Mouse (Mus musculus) urinary bladder, adult 2 months (tissue): ENCODE data around the gene Tuba8. TPM values are rescaled to one million over a fixed set of nuclear protein-coding genes. Genes with fewer than 3 reads are reported as not detected.

Experiments used
- DNase-seq: peaks from one replicate; pipeline ENCODE4 v3.0.0; 2022; ENCODE audit warnings: low spot score
- polyA plus RNA-seq: library from polyadenylated mRNA; depleted of rRNA; stranded (reverse); fragments of >200 nt; gene quantifications from 2 replicates; pipeline ENCODE4 v1.2.3, GENCODE M21; 2012

The Tuba8 gene
- polyA plus RNA-seq, 1 experiment = 2.7 TPM

DNA sequence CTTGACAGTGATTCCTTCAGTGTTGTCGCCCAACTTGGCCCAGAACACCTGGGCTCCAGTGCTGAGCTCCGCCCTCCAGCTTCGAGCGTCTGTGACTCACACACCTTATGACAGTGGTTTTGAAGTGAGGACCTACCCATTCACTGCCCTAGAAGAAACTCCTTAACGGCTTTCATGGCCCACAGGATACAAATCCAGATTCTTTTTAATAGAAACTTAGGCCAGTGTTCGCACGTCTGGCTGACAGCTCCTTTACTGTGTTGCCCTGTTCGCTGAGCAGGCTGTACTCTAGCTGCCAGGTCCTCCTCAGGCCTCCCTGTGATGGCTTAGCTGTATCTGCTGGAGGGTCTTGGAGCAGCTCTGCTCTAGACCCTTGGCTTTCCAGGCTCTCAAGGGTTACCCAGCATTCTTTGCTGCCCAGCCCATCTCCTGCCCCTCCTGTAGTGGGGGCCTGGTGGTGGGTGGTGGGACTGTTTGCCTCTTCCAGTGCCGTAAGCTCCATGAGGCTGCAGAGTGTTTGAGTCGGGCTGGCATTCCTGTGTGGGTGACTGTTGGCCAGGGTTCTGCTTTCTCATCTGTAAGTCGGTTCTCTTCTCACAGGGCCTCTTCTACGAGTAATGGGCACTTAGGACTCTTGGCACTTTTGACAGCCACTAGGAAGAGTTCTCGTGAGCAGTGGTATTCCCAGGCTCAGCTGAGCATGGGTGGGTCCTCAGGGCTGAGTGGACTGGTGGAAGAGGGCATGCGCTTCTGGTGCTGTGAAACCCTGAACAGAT lies 15.4 kb upstream of the Tuba8 start:
- no peak for DNase-seq

DNA sequence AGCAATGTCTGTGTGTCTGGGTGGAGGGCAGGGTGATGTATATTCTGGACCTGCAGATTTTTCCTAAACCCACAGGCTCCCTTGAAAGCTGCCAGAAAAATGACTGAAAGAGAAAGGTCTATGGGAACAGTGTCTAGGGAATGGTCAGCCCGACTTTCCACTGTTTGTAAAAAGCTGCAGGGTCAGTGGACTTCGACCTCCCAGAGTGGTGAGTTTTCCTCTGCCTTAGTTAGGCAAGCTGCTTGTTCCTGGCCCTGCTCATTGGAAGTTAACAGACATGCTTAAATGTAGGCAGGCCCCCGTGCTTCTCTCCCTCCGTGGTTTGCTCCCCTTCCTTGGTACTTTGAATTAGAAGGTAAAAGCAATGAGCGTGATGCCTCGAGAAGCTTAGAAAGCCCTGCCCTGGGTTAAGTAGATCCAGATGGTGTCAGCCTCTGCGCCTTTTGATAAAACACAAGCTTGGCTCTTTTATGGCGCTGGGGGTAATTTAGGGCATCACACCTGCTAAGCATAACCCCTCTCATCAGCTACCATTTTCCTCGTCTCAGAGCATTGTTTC lies 12.6 kb upstream of the Tuba8 start:
- DNase-seq = no peak

DNA sequence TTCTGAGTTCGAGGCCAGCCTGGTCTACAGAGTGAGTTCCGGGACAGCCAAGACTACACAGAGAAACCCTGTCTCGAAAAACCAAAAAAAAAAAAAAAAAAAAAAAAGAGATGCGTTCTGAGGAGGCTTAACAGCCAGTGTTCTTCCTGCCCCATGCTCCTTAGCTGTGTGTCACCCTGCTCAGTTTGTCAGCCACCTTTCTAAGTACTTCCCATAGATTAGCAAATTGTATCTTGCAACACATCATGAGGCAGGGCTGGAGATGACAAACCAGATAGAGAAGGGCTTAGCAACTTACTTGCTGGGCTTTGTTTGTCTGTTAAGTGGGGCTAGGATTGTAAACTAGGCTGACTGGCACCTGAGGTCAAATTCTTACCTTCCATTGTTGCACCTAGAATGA lies 10.0 kb upstream of the Tuba8 start:
- DNase-seq = no peak

DNA sequence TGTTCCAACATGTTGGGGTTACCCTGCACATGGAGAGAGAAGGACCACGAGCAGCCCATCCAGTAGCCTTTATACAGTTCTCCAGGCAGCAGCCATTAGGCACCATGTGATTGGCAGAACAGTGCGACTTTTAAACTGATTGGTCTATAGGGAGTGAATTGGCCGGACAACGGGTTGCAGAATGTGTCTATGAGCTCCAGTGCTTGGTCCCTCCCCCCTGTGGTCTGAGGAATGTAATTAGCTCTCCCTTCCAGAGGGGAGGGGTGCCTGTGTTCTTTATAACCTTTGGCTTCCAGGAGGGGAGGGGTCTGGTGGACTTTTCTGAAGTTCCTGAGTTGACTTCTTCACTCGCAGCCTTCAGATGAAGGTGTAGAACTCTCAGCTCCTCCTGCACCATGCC lies 8.5 kb upstream of the Tuba8 start:
- DNase-seq = no peak

DNA sequence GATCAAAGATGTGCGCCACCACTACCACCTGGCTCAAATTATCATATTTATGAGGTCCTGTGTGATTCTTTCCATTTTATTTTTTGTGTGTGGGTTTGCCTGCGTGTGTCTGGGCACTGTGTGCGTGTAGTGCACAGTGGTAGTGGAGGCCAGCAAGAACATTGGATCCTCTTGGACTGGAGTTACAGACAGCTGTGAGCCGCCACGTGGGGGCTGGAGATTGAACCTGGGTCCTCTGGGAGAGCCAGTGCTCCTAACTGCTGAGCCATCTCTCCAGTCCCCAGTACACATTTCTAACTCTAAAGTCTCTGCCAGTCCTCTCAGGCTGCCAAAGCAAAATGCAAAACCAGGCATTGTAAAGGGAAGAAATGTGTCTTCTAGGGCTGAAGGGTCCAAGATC lies 4.0 kb upstream of the Tuba8 start:
- DNase-seq = no peak

DNA sequence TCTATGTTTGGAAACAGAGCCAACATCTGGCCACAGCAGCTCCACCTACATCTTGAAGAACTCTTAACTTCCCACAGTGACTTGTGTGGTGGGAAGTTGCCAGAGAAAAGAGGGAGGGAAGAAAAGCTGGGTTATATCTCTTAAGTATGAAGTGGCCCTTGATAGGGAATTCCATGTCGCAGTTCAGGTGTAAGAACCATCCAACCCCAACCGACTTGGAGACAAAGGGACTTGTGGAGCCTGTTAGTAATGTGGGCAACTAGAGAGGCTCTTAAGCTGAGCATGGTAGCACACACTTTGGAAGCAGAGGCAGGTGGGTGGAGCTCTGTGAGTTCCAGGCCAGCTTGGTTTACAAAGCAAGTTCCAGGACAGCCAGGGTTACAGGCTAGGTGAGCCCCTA lies 912 bp upstream of the Tuba8 start:
- DNase-seq = no peak

DNA sequence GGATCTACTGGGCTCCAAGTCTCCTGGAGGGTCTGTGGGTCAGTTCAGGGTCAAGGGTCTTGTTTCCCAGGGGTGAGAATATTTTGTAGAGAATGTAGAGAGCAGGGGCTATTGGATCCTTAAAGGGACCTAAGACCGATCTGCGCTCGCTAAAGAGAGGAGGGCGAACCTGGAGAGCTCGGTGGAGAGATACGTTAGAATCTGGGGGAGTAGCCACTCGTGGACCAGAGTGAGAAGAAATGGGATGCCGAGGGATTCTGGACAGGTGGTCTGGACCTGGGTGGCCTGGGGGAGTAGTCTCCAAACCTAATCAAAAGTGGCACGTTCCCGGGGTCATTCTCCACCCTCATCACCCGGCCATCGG lies 412 bp downstream of the Tuba8 start:
- no peak for DNase-seq

DNA sequence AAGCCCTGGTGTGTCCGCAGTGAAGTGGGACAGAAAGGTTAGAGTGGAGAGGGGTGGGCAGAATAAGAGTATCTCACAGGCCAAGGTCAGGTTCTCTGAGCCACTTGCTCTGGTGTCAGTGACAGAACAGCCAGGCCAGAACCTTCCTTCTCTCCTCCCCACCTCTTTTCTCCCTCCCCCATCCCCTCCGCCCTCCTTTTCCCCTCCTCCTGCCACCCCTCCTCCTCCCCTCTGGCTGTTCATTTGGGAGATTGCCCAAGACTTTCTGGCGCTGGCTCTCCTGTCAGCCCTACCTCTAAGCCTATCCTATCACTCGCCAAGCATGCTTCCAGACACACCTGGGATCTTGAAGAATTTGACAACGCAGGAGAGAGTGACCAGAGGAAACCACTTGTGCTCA lies 1.2 kb downstream of the Tuba8 start:
- no peak for DNase-seq

DNA sequence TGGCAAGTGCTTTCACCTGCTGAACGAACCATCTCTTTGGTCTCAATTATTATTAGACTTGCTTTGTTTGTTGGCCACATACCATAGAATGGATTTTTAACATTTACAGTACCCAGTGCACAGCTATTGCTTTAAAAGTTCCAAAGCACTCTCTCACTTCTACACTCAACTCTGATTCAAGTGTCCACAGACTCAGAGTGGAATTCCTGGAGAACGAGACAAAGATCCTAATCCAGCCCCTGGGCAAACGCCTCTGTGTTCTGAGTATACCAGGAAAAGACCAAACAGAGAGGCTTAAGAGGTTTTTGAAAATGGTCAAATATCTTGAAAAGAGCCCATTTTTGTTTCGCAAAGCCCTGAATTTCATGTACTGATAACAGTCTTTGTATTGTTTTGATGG lies 2.5 kb downstream of the Tuba8 start:
- DNase-seq = no peak

DNA sequence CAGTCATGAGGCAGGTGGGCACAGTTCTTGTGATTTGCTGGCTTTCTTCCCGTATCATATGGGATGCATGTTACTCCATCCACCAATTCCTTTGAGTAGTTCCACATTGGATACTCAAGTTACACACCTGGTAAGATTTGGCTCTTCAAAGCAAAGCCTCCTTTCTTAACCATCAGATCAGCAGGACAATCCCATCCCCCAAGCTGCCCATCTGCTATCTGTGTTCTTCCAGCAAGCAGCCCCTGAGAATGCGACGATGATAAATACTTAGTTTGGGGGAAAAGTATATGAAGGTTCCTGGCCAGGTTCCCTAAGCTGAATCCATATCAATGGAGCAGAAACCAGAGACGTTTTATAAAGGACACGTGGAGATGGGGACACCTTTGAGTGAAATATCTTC lies 3.7 kb downstream of the Tuba8 start:
- no peak for DNase-seq

DNA sequence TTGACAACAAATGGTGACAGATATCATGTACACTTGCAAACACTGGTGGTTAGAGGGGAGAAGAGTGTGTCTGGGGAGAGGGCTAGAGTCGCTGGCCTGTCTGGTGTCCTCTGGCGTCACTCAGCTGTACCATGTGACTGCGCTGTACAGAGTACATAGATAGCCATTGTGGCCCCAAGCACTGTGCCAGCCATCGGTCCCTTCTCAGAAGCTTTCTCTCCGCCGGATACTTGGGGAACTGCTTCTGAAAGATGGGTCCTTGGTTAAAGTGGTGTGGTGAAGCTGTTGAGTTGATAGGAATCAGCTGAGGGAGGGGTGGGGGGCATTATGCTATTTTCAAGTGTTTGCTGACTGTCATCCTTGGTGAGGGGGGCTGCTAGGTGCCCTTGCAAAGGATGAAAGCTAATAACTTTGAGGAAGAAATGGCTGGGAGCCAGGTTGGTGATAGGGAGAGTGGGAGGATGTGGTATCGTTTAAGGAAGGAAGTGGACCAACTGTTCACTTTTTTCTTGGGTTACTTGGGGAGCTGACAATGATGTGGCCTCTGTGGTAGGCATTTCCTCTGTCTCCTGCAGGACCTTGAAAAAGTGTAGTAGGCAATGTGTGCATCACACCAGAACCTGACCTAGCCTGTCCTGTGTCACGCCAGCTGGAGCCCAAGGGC lies 4.3 kb downstream of the Tuba8 start:
- no peak for DNase-seq

DNA sequence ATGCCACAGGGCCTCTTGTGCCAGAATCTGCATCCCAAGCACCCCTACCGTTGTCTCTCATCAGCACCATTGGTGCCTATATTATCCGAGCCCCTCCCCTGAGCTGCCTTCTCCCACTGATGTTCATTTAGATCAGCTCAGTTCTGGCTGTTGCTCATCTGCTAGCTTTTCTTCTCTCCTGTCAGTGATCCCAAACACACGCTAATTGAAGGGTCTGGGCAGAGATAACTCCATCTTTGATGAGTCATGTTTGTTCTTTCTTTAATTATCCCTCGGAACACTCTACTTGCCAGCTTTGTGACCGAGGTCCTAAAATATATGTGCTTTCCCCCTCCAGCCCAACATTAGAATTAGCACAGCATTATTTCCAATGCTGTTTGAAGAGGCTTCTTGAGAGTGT lies 4.8 kb downstream of the Tuba8 start:
- DNase-seq = no peak

DNA sequence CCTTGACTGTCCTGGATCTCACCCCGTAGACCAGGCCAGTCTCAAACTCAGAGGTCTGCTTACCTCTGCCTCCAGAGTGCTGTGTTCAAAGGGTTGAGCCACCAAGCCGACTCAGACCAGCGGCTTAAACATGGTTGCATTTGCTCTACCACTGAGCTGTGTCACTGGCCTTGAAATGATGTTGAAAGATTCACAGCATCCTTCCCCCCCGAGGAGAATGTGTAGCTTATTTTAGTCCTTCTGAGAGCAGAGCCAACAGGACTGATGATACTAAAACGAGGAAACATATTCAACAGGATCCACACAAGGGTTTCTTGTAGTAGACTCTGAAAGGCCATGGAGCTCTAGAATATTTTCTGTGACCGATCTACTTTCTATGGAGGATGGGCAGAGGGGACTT lies 5.4 kb downstream of the Tuba8 start:
- no peak for DNase-seq

DNA sequence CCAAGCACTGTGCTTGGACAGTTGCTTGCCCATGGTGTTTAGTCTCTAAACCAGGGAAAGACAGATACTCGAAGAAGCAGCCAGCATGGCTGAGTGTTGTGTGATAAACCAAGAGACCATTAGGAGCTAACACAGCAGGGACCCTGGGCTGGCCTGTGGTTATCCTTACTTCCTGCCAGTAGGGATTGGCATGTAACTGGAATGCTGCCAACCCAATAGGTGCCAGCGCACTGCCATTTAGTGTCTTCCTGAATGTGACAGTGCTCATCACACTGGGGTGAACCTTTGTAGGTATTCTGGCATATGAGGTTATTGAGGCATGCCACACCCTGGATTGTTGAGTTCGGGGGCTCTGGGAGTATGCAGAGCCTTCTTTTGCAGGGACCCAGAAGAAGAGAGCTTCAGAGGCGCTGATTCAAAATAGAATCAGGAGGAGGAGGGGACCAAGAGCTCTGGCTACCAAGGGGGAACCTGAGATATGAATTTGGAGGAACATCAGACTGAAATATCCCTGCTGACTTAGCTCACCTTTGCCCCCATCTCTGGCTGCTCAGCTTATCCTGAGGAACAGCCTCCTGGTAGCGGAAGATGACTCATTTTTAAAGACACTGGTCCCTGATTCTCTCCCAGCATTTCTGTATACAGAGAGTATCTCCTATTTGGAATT lies 6.2 kb downstream of the Tuba8 start:
- DNase-seq = no peak

DNA sequence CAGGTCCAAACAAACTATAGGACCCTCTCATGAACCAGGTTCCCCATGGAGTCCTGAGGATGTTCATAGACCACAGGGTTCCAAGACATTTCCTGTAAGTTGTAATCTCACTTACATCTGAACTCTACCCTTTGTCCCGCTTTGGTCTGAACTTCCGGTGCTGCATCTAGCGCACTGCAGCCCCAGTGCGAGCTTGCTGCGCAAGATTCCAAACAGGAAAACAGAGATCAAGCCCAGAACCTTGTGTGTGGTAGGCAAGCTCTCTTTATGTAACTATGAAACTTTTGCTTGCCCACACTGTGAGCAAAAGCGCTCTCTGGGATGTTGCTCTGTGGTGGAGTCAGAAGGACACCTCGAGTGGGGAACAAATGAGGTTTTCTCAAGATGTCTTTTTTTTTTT lies 7.5 kb downstream of the Tuba8 start:
- DNase-seq = no peak

DNA sequence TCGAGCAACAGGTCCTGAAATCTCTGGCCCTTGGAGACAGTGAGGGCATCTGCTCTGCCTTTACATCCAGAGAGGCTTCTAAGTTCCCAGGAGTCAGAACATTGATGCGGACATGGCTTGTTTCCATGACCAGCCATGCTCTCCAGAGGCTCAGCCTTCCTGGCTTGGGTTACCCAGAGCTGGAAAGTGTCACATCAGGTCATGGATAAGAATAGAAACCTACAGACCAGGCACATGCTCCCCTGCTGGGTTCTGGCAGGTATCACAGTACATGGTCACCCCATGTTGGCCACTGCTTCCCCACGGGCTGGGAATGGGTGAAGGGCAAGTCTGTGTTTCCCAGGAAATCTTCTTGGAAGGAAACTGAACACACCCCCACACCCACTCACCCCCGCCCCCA lies 8.9 kb downstream of the Tuba8 start:
- DNase-seq = no peak

DNA sequence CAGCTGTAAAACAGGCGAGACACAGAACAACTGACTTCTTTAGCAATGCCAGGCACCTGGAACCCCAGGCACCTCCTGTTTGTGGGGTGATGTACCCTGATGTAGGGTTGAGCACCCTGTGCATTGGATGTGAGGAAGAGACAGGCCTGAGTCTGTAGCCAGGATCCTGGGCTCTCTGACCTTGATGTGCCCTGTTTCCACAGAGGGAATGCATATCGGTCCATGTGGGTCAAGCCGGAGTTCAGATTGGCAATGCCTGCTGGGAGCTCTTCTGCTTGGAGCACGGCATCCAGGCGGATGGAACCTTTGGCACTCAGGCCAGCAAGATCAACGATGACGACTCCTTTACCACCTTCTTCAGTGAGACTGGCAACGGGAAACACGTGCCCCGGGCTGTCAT lies 9.7 kb downstream of the Tuba8 start:
- no peak for DNase-seq

DNA sequence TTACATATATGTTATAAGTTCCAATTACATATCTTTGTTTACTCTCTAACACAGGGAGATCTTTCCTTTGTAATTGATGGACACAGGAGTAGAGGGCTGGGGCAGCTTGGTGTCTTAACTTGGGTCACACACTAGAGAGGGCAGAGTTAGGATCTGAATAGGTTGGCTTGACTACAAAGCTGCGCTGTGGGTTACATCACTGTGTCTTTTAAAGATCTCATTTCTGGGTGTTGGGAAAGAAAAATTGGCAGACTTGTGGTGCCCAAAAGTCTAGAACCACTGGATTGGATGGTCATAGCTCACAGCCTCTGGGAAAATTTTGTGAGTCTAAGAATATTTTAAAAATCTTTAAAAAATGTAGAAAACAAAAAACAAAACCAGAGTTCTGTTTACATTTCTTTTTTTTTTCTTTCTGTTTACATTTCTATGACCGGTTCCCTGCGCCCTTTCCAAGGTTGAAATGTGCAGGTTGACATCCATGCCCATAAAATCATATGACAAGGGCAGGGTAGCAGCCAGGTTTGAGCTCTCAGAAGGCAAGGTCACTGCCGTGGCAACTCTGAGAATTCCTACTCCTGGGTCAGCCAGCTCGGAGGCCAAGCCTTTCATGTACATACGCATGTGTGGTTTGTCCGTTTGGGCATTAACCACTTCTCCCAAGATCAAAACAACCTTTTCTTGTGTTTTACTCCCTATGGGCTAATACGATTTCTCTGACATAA lies 11.5 kb downstream of the Tuba8 start:
- no peak for DNase-seq

DNA sequence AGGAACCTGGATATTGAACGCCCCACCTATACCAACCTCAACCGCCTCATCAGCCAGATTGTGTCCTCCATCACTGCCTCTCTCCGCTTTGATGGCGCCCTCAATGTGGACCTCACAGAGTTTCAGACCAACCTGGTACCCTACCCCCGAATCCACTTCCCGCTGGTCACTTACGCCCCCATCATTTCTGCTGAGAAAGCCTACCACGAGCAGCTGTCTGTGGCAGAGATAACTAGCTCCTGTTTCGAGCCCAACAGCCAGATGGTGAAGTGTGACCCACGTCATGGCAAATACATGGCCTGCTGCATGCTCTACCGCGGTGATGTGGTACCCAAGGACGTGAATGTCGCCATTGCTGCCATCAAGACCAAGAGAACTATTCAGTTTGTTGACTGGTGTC lies 12.5 kb downstream of the Tuba8 start:
- no peak for DNase-seq

DNA sequence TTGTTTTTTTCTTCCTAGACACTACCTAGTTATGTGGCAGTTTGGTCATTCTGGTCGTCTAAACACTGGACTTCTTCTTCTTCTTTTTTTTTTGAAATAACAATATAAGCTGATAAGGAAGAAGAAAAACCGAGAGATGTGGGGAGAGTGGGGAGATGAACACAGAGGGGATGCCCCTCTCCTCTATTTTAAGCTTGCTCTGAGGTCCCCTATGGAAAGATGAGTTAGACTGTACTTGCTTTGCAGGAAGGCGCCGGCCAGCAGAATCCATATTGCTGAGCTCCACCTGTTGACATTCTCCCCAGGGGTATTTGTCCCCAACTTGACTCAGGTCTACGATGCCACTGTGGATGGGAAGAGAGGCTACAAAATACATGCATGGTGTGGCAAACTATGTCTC lies 13.6 kb downstream of the Tuba8 start:
- DNase-seq = no peak

DNA sequence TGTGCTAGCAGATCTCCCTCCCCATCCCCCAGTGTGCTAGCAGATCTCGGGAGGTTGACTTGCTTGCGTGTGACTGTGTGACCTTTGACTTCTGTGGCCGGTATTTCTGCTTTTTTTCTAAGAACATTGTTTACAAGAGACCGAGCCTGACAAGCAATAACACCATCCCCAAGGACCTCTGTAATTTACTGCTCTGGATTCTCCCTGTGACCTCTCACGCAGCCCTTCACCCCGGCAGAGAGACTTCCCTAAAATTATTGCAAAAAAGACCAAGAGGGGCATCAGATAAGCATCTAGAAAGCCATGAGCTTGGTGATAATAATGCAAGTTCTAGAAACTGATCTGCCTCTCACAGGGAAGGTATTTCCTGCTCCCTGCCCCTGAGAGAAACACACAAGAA lies 14.5 kb downstream of the Tuba8 start:
- DNase-seq = no peak

DNA sequence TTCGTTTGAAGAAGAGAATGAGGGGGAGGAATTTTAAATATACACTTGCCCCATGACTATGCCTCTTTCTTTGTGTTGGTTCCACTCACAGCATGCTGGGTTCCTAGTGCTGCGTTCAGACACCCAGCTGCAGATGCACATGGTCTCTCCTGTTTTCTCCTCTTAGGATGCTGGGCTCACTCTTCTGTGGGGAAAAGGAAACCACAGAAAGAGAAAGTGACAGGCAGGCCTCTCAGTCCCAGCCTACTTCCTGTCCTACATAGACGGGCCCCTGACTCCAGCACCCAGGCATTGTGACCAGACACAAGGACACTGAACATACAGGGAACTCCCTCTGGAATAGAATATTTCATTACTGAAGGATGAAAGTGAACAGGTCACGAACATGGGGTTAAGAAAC lies 15.5 kb downstream of the Tuba8 start:
- DNase-seq = no peak
